Mouse (Mus musculus): ENCODE measurements at regions not wholly inside any gene's neighbourhood (a gene's known extent, or its start where the extent isn't known, plus 50 kb on each side); places are given as distances from the start of the nearest gene placed in this dataset.
A peak's percentile ranks its signal among the peaks of the same experiment; 100 is the strongest.

DNA sequence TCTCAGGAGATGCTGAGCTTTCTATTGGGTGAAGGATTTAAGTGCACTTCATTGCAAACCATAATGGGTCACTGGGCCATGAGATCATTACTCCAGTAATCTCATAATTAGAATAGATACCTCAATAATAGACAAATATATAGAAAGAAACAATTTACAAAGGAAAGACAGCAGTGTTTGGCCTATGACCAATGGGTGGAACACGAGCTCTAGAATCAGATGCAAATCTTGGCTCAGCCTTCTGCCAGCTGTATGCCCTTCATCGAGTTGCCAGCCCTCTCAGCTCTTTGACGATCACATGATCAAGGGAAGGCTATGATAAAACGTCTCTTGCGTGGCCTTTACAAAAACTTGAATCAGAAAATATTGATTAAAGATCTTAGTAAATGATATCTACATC lies 92.9 kb upstream of the Dapk1 start:
- DNase-seq (ENCODE audit: low read depth, low spot score): no peak

DNA sequence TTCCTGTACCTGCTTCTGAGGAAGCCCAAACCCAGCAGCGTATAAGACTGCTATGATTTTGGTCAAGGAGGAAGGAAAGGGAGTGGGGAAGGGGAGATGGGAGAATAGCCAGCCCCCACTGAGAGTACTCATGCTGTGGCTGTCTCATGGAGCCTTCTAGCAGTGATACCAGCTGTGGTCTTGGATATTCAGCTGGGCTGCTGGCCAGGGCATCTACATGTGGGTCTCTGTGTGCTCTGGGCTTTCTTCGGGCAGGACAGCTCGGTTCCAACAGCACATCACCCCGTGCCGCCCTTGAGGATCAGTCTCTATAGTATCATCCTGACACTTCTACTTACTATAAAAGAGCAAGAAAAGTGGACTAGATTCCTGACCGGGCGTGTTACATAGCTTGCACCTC lies 90.6 kb upstream of the Dapk1 start:
- no peak for DNase-seq (ENCODE audit: low read depth, low spot score)

DNA sequence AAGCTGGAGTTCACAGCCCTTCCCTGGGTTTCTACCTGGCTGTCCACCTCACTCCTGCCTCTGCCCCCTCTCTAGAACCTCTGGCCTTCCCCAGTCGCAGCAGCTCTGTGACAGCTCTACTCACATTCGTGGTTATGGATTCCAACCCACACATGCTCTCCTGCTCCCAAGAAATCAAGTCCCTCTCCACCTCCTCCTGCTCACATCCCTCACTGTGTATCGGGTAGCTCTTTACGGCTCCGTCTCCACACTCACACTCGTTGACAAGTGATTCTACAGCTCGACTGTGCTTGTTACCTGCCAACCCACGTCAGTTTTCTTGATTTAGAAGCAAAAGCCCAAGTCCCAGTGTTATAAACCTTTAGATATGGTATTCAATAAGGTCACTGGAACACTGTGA lies 90.1 kb upstream of the Dapk1 start:
- DNase-seq (ENCODE audit: low read depth, low spot score): no peak

DNA sequence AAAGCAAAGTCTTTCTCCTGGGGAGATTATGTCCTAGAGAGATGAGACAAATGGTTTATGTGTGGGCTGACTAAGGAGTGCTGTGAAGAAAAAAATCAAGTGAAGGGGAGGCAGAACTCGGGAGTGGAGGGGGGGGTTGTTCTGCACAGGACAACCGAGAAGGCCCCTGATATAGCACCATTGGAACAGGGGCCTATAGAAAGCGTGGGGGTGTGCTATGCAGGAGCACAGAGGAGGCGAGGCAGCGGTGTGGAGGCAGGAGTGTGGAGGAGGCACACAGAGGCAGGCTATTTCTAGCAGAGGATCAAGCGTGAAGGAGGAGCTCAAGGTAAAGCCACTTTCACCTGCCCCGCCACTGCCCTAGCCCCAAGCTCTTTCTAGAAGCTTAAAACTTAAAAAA lies 88.0 kb upstream of the Dapk1 start:
- no peak for DNase-seq (ENCODE audit: low read depth, low spot score)

DNA sequence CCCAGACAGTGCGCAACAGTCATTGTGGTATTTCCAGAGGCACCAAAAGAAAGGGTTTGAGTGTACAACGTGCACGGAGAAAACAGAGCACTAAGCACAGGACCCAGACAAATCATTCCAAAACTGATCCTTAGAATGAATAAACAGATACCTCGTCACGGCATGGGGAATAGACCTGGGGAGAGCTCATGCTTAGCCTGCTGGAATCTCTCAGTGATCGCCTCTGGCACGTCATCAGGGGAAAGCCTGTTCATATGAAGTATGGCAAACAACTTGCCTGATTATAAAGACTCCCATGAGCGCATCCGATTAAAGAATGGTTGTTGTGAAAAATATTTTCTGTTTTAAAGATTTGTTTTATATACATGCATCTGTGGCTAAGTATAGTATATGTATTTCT lies 86.9 kb upstream of the Dapk1 start:
- DNase-seq (ENCODE audit: low read depth, low spot score): no peak

DNA sequence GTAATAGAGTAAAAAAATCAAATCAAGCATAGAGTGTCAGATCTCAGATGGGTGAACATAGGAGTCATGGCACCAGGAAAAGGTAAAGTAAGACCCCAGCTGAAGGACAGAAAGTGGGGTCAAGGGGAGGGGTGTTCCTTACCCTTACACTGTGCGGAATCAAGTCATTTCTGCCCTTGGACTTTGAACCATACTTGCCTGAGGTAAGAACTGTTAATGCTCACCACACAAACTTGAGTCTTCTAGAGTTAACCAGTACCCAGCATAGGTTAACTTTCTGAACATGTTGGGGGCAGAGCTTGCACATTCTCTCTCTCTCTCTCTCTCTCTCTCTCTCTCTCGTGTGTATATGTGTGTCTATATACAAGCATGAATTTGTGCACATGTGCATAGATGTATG lies 83.7 kb upstream of the Dapk1 start:
- no peak for DNase-seq (ENCODE audit: low read depth, low spot score)

DNA sequence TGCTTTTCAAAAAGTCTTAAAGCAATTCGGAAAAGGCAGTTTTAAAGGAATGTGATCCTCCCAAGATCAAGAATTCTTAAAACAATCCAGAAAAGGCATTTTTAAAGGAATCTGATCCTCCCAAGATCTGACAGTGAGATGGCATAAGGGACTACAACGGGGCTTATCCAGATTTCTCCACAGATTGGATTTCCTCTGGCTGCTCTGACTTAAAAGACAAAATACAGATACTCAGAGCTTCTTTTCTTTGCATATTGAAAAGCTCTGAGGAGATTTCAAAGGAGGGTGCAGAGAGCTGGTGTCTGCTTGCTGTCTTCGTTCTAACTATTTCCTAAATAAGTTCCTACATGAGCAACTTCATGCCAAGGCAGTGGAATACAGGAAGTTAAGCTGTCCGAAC lies 82.0 kb upstream of the Dapk1 start:
- no peak for DNase-seq (ENCODE audit: low read depth, low spot score)

DNA sequence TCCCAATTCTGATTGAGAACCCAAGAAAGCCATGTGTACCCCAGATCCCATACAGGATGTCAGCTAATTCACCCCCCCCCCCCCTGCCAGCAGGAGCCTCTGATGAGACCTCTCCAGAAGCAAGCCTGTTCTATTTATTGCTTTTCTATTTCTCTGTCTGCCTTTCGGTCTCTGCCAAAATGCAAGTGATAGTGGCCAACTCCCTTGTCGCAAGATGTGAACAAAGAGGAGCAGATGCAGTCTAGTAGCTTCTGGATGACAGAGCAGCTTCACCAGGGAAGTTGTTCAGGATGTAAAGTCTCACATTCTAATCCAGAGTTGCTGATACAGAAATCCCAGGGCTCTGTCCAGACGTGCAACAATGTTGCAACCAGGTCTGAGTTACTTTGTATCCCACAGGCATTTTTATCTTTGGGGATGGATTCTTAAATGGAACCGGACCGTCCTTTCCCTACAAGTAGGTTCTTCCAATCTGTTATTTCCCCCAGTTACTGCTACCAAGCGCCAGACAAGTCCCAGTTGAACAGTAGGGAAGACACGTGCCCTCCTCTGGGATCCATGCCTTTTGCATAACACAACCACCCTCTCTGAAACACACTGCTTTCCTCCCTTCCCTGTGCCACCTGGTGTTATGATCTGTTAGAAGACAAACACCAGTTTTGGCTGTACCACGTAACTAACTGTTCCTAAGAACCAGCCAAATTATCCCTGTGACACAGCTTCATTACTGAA lies 78.9 kb upstream of the Dapk1 start:
- DNase-seq (ENCODE audit: low read depth, low spot score): peak; percentile 41

DNA sequence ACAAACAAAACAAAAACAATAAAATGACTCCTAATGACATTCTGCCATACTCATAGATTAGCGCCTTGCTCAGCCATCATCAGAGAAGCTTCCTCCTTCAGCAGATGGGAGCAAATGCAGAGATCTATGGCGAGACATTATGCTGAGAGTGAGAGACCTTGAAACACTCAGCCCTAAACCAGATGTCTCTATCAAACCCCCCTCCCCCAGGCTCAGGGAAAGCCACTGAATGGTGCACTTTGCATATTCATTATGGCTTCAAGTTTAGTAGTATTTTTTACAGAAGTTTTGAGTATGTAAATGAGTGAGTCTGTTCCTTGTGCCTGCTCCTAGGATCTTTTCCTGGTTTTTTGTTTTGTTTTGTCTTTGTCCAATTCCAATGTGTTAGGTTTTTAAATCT lies 73.9 kb upstream of the Dapk1 start:
- no peak for DNase-seq (ENCODE audit: low read depth, low spot score)

DNA sequence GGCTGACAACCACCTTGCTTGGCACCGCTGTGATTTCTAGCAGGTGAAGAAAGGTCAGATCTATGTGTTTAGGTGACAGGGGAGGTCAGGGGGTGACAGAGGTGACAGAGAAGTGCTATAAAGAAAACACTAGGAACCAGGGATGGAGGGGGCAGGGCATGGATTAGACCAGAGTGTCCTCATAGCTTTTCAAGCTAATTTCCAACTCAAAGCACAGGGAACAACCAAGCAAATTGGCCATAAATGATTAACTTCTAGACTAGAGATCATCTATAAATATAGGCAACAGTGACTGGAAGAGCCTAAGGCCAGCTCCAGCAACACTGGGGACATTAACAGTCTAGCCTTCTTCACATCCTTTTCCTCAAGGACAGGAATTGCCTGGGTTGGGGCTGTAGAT lies 72.9 kb upstream of the Dapk1 start:
- DNase-seq (ENCODE audit: low read depth, low spot score): no peak

DNA sequence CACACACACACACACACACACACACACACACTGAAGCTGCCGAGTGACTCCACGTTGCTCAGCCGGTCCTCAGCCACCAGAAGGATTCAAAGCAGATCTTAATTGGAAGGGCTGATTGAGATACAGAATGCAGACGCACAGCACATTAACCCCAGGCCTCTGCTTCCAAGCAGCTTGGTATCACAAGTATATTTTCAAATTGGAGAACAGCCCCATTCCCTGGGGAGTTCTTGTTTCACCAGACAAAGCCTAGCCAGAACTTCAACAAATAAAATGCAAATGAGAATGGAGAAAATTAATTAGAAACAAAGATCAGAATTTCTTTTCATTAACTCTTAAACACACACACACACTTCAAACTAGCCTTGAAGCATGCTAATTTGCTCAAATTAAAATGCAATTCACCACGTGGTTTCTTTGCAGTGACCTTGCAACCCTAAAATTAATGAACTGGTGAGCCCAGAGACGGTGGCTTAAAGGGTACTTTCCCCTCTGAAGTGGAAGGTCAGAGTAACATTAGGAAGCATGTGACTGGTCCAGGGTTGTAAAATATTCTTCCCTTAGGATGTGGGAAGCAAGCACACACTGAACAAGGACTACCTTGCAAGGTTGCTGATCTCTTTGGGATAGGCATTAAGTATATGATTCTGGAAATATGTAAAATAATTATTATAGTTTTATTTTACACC lies 72.2 kb upstream of the Dapk1 start:
- DNase-seq (ENCODE audit: low read depth, low spot score): no peak

DNA sequence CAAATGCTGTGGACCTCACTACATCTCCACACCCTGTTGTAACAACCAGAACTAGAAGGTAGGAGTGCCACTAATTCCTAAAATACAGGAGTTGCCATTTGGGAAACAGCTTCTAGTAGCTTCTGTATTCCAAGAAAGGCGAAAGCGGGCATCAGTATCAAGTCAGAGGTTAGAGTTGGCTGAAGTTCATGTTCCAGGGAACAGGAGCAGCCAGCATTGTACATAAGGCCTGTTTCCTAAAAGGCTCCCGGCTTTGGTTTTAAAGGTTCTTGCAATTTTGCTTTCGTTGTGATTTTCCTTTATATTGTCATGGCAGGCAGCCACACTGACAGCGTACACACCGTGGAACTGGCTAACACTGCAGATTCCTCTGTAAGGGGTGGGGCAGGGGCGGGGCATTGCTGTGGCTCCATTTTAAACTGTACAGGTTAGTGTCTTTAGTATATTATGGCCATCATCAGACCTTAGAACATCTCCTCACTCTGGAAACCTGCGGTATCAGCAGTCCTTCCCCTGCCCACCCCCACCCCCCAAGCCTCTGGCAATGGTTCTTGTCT lies 67.8 kb upstream of the Dapk1 start:
- DNase-seq (ENCODE audit: low read depth, low spot score): no peak

DNA sequence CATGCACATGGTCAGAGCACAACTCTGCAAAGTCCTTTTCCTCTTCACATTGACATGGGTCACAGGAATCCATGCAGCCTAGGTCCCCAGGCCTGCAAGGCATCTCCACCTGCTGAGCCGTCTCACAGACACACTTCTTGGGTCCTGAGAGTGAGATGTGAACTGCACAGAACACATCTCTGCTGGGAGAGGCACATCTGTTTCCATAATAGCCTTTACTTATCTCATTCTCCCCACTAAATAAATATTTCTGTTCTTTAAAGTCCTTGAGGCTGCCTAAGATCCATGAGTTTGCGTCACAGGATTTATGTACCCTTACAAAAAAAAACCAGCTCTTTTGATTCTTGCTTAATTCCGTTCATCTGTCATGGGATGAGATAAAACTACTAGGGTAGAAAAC lies 67.2 kb upstream of the Dapk1 start:
- DNase-seq (ENCODE audit: low read depth, low spot score): no peak

DNA sequence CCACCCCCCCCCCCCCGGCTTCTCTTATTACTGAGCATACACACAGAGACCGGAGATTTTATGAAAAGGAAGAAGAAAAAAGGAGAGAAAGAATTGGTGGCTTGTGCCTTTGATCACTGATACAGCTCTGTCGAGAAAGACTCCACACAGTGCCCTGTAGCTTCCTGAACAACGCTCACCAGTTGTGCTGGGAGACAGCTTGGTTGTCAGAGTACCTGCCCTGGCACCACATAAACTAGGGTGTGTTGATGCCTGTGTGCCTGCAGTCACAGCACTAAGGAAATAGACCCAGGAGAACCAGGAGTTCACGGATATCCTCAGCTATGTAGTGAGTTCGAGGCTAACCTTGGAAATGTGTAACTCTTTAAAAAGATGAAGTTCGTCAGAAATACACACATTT lies 66.7 kb upstream of the Dapk1 start:
- DNase-seq (ENCODE audit: low read depth, low spot score): no peak

DNA sequence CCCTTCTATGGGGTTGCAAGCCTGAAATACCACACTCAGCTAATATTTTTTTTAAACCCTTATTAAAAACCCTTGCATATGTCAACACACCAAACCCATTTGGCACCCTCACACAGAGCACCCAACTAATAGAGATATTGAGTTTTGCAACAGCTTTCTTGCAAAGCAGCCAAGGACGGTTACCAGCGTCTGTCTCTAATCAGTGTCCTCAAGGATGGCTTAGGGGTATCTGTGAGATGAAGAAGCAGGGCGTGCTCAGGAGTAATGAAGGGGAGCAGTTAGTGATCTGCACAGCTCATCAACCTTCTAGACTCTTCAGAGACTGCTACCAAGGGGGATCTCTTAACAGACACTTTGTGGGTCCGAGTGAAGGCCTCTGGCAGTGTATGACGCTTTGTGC lies 65.0 kb upstream of the Dapk1 start:
- DNase-seq (ENCODE audit: low read depth, low spot score): no peak

DNA sequence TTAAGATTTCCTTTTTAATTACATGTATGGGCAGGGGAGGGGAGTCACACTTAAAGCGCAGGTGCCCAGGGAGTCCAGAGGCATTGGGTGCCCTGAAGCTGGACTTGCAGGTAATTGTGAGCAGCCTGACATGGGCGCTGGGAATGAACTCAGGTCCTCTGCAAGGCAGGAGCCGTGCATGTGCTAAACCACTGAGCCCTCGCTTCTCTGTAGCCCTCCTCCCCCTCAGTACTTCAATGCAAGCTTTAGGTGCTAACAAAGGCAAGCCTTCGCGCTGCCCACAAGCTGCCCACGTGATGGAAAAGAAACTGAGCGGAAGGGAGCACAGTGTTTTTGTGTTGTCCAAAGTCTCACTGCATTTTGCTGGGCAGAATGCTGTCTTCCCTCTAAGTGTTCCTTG lies 63.6 kb upstream of the Dapk1 start:
- no peak for DNase-seq (ENCODE audit: low read depth, low spot score)

DNA sequence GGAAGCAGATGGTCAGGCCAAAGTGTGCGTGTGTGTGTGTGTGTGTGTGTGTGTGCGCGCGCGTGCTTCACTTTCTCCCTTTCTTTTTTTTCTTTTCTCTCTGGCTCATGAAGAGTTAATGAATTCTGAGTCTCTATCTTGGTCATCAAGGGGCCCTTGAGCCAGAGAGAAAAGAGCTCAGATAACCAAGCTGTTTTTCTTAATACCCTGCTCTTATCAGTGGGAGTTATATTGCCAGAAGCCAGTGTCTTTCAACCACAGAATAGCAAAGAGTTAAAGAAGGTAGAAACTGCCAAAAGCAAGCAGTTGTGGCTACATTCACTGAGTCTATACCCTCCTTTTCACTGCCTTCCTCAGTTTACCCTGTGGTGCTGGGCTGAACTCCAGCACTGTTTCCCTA lies 60.6 kb upstream of the Dapk1 start:
- no peak for DNase-seq (ENCODE audit: low read depth, low spot score)

DNA sequence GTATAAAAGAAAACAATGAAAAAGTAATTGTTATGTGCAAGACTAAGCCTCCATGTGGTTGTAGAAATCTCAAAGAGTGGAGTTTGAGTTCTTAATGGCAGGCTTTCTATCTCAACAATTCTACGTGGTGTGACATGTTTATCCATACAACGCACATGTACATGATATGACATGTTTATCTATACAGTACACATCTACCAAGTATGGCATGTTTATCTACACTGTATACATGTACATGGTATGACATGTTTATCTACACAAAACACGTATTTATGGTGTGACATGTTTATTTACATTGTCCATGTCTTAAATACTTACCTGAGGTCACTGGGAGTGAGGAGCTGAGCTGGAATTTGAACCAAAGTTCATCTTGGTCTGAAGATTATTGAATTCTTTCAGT lies 57.4 kb upstream of the Dapk1 start:
- no peak for DNase-seq (ENCODE audit: low read depth, low spot score)

DNA sequence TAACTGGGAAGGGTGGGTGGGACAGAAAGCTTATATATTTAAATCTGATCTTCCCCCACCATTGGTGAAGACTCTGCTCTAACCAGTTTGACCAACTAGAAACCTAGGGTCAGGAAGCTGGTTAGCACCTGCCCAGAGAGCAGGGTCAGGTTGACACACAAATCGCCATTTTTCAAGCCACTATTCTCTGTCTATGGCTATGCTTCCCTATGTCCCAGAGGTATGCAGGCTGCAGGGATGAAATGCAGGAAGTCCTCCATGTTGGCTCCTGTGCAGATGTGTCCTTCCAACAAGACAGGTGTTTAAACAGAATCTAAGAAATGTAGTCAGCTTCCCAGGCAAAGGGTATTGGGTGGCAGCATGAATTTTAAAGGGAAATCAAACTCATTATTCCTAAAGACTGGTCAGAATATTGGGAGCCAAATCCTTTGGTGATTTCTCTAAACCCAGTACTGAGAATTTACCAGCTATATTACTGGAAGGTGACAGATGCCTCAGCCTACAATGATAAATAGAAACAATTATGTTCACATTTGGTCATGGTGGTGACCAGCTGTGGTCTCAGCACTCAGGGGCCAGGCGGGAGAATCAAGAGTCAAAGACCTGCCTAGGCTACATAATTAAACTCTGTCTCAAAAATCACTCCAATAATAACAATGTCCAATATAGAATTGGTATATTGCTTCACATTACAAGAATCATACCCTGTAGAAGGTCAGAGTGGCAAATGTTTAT lies 55.6 kb upstream of the Dapk1 start:
- DNase-seq (ENCODE audit: low read depth, low spot score): no peak
